Mouse (Mus musculus) urinary bladder, postnatal 25 days (tissue): ENCODE results near the gene Zfp963.

Source experiments
- DNase-seq: peaks from one replicate; pipeline ENCODE4 v3.0.0; 2022; ENCODE audit warnings: low spot score

The Zfp963 gene

GRCm38 (mm10) chr8:69749544-69750454 lies at the start of gene Zfp963:
TSS of gene Zfp963 (minus strand) at chr8:69749970.
- DNase-seq = peak; percentile 96

DNA sequence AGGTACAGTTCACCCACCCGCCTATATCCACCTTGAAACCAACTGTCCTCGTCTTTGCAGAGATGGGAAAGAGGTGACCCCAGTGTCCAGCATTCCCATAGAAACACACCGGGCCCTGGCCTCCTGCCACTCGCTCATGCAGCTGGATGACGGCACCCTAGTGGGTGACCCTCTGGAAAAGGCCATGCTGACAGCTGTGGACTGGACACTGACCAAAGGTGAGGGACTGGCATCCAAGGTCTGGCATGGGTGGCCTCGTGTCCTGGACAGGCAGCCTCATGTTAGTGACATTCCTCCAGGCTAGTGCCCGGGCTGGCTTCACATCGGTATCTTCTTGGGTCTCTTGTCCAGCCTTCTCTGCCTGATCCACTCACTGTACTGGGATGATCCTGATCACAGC lies 49.5 kb upstream of the Zfp963 start:
- DNase-seq = peak; percentile 2

- peak; percentile 1 for DNase-seq
Measured at GRCm38 (mm10) chr8:69797661-69798060, 47.9 kb upstream of the Zfp963 start.

- DNase-seq = peak; percentile 1
Measured at GRCm38 (mm10) chr8:69796721-69797345, 47.1 kb upstream of the Zfp963 start.

- peak; percentile 2 for DNase-seq
Measured at GRCm38 (mm10) chr8:69794901-69795300, 45.1 kb upstream of the Zfp963 start.

GRCm38 (mm10) chr8:69794096-69794495 lies 44.3 kb upstream of the Zfp963 start:
- no peak for DNase-seq

GRCm38 (mm10) chr8:69793666-69794065 lies 43.9 kb upstream of the Zfp963 start:
- DNase-seq = peak; percentile 3

DNA sequence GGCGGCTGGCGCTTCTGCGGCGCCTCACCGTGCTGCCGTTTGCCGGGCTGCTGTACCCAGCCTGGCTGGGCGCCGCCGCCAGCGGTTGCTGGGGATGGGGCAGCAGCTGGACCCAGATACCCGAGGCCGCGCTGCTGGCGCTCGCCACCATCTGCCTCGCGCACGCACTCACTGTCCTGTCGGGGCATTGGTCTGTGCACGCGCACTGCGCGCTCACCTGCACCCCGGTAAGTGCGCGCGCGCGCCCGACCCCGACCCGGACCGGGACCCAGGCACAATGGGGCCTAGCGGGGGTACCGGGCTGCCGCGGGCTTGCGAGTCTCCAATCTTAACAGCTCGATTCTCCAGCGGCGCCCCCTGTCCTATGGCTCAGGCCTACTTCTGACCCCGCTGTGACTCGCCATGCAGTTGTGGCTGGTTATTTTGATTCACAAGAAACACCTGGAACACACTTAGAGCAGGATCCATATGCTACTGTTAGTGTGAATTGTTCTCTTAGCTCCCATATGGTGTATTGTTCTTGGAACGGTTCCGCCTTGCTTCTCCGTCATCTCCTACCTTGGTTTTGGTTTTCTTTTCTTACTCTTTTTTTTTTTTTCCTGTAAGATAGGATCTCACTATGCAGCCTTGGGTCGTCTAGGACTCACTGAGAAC lies 41.8 kb upstream of the Zfp963 start:
- peak; percentile 29 for DNase-seq

- peak; percentile 85 for DNase-seq
Measured at GRCm38 (mm10) chr8:69790773-69791367, 41.1 kb upstream of the Zfp963 start, which contains the start of the genes Atp13a1 and Zfp866. TSS of gene Atp13a1 (plus strand) at chr8:69791163. TSS of gene Zfp866 (minus strand) at chr8:69791178.

- peak; percentile 2 for DNase-seq
Measured at GRCm38 (mm10) chr8:69790364-69790763, 40.6 kb upstream of the Zfp963 start.

DNA sequence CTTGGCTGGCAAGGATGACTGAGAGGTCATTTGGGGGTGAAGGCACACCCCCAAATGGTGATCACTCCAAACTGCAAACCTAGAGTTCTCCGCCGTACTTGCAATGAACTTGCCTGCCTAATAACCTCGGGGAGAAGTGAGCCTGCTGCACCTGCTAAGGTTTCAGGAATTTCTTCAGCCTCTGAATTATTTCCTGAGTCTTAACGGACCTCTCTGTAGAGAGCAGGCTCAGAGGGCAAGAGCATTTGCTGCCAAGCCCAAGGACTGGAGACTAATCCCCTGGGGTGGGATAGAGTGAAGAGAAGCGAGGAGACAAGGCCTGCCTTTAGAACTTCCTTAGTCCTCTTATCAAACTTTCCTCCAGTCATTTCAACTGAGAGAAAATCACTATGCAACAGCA lies 40.0 kb upstream of the Zfp963 start:
- peak; percentile 2 for DNase-seq

DNA sequence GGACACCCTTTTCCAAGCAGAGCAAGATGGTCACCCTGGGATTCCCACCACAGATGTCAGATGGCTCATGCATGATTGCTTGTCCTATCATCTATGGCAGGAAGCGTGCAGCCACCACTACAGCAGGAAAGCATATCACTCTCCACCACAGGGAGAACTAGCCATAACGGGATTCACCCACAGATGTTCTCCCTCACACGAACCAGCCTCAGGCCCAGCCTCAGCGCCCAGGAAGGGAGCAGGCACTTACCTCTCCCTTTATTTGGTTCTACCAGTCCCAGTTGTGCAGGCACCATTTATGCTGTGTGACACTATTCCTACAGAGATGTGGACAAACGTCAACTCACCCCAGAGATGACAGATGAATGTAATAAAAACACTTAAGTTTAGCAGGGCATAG lies 39.3 kb upstream of the Zfp963 start:
- DNase-seq = peak; percentile 2

DNA sequence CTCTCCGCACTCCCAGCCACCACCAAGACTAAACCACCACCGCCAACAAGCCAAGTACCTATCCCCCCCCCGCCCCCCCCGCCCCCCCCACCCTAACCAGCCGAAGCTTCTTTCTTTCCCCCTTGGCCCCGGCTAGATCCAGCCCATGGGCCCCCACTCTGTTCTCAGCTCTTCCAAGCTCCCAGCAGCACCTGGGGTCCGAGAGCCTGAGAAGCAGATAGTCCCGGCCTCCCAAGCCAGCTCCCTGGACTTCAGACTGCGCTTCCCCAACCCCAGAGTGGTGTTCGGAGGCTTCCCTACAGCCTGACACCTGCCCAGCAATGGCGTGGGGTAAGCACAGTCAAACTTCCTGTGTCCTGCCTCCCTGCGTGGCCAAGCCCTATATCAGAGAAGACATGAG lies 27.3 kb upstream of the Zfp963 start:
- peak; percentile 2 for DNase-seq

GRCm38 (mm10) chr8:69775149-69775534 lies 25.4 kb upstream of the Zfp963 start:
- peak; percentile 1 for DNase-seq

GRCm38 (mm10) chr8:69774503-69775148 lies 24.9 kb upstream of the Zfp963 start, which contains the start of gene Gm20422:
TSS of gene Gm20422 (minus strand) at chr8:69774886.
- DNase-seq = peak; percentile 76

- DNase-seq = no peak
Measured at GRCm38 (mm10) chr8:69772106-69772505, 22.3 kb upstream of the Zfp963 start.

- DNase-seq = no peak
Measured at GRCm38 (mm10) chr8:69771221-69771620, 21.5 kb upstream of the Zfp963 start.

DNA sequence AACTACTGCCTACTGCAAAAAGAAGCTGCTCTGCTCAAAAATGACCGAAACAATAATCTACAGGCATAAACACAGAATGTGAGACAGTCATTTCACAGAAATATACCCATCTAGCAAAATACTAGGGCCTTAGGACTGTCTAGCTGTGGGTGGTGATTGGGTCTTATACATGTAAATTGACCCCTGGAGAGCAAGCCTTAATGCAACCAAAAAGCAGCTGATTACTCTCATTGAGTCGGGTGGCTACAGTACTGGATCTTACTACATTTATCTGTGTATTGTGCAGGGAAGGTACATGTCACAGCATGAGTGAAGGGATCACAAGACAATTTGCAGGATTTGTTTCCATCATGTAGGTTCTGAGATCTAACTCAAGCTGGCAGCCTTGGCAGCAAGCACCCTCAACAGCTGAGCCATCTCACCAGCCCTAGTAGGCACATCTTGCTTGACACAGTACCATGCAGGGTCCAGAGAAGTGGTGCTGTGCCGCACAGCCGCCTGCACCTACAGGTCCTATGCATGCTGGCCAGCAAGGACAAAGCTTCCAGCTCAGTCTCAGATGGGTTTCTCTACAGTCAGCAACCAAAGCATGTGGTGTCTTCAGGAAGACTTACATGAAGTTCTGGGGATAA lies 12.2 kb upstream of the Zfp963 start:
- no peak for DNase-seq

DNA sequence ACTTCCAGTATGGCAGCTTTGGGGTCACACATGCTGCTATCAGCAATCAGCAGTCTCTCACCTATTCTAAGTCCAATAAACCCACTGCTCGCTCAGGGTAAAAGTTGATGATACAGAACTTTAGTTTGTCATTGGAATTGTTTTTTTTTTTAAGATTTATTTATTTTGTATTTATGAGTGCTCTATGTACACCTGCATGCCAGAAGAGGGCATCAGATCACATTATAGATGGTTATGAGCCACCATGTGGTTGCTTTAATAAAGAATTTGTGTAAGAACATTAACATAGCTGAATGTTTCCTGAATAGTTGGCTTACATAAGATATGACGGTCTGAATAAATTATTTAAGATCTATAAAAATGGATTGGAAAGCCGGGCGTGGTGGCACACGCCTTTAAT lies 8.5 kb upstream of the Zfp963 start:
- DNase-seq = no peak

DNA sequence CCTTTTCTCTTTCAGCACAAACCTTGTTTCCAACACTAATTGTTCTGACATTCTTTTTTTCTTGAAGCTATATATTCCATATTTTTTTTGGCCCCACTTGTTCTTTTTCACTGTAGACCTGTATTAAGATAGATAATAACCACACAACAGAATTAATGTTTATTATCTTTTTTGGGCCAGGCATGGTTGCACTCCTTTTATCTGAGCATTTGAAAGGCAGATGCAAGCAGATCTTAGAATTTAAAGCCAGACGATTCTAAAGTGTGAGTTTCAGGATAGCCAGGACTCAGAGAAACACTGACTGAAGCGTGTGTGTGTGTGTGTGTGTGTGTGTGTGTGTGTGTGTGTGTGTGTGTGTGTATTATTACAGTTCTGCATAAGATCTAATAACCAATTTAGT lies 2.7 kb upstream of the Zfp963 start:
- DNase-seq = no peak

DNA sequence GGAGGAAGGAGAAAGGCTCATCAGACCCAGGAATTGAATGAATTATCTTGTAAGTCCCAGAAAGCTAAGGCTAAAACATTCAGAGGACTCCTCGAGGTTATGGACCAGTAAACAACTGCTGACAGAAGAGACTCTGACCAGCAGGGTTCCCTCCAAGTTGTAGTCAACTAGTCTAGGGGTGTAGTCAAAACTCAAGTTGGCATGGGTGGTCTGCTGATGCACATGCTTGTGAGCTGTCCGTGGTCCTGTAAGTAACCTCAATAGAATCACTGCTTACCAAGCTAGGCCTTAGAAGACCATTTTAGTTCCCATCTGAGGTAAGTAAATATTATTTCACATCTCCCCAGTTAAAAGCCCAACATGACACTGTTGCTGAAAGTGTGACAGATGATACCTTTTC lies 8.5 kb downstream of the Zfp963 start:
- no peak for DNase-seq
